Mouse (Mus musculus): ENCODE data around the gene Ppp1r17. TPM values are rescaled to one million over a fixed set of nuclear protein-coding genes. Genes with fewer than 3 reads are reported as not detected.

The Ppp1r17 gene
- polyA plus RNA-seq, 1 experiment from 2014 or later: 0.59 TPM

DNA sequence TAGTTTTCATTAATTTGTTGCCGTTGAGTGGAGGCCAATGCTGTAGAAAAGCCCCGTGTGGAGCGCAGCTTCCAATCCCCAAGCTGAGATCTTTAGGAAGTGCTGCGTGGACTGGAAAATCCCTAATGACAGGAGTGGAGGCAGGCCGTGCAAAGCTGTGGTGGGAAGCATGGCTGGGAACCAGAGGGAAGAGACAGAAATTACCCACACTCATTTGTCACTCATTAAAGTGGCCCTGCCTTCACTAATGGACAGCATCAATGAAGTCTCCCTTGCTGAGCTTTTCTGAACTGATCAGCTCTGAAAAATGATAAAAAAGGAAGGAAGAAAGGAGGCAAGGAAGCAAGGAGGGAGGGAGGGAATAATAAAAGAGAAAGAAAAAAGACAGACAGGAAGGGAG, 12.7 kb downstream of the Ppp1r17 start:
- Histone ChIP-seq H3K4me3 (ENCODE audit: low read depth, low read length) (no peak overlapping the region), H3K27me3 (ENCODE audit: control insufficient read depth, insufficient read depth, low read length) (no peaks in the 10 kb centered on the region), H3K9ac (replicated peaks; ENCODE audit: low read depth, low read length) (no peak overlapping the region), H3K9me3 (ENCODE audit: control insufficient read depth, low read depth, low read length) (no peaks in the 10 kb centered on the region), H3K4me1 (ENCODE audit: control insufficient read depth, insufficient read depth, low read length) (no peaks in the 10 kb centered on the region), H3K27ac (ENCODE audit: low read length) (no peak overlapping the region), H3K36me3 (ENCODE audit: control insufficient read depth, insufficient read depth, low read length) (no peaks in the 10 kb centered on the region), H3K4me2 (replicated peaks; ENCODE audit: low read depth, low read length) (no peak overlapping the region)
- ATAC-seq (ENCODE audit: insufficient number of reproducible peaks, insufficient read depth, low FRiP score, low read depth): no peak
- WGBS: 51% methylated on average over 5 of the region's 5 CpGs

DNA sequence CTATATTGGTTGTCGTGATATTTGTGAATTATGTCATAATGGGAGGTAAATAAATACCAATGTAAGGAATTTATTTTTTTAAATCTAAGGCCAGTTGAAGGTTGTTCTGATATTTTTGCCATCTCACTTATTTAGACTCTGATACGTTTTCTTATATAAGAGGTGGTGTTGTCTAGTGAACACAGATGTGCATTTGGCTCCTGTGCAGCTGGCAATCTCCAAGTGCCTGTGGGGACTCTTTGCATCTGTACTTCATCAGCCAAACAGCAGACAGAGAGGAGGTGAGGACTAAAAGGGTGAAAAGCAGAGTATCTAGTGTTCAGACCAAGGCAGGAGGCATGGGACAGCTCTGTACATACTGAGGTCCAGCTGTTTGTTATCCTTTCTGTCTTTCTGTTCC, 14.9 kb downstream of the Ppp1r17 start:
- Histone ChIP-seq H3K4me3 (ENCODE audit: low read depth, low read length) (no peak overlapping the region), H3K27me3 (ENCODE audit: control insufficient read depth, insufficient read depth, low read length) (no peaks in the 10 kb centered on the region), H3K9ac (replicated peaks; ENCODE audit: low read depth, low read length) (no peak overlapping the region), H3K36me3 (ENCODE audit: control insufficient read depth, insufficient read depth, low read length) (no peaks in the 10 kb centered on the region), H3K27ac (ENCODE audit: low read length) (no peak overlapping the region), H3K4me2 (replicated peaks; ENCODE audit: low read depth, low read length) (no peak overlapping the region), H3K4me1 (ENCODE audit: control insufficient read depth, insufficient read depth, low read length) (no peaks in the 10 kb centered on the region), H3K9me3 (ENCODE audit: control insufficient read depth, low read depth, low read length) (no peaks in the 10 kb centered on the region)
- no peak for ATAC-seq (ENCODE audit: insufficient number of reproducible peaks, insufficient read depth, low FRiP score, low read depth)
- 75% methylated on average over 2 of the region's 2 CpGs for WGBS

DNA sequence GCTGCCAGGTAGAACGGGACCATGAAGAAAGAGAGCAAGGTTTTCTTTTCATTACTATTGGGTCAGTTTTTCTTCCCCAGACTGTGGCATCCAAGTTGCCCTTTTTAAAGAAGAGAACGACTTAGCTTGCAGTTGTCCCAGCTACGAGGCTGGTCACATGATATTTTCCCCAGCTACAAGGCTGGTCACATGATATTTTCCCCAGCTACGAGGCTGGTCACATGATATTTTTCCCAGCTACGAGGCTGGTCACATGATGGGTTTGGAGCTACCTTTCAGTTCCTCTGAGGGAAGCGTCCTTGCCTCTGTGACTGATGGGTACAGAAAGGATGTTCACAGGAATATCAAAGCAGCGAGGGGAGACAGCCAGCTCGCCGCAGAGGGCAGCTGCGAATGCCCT, 17.8 kb downstream of the Ppp1r17 start:
- WGBS: 64% methylated on average over 10 of the region's 10 CpGs
- no peaks in the 10 kb centered on the region for H3K4me1 ChIP-seq (ENCODE audit: control insufficient read depth, insufficient read depth, low read length)
- H3K27ac ChIP-seq (ENCODE audit: low read length): no peak overlapping the region
- H3K36me3 ChIP-seq (ENCODE audit: control insufficient read depth, insufficient read depth, low read length): no peaks in the 10 kb centered on the region
- no peaks in the 10 kb centered on the region for H3K9me3 ChIP-seq (ENCODE audit: control insufficient read depth, low read depth, low read length)
- ATAC-seq (ENCODE audit: insufficient number of reproducible peaks, insufficient read depth, low FRiP score, low read depth): no peak
- no peak overlapping the region for H3K4me3 ChIP-seq (ENCODE audit: low read depth, low read length)
- H3K4me2 ChIP-seq (replicated peaks; ENCODE audit: low read depth, low read length): no peak overlapping the region
- no peaks in the 10 kb centered on the region for H3K27me3 ChIP-seq (ENCODE audit: control insufficient read depth, insufficient read depth, low read length)
- H3K9ac ChIP-seq (replicated peaks; ENCODE audit: low read depth, low read length): no peak overlapping the region

DNA sequence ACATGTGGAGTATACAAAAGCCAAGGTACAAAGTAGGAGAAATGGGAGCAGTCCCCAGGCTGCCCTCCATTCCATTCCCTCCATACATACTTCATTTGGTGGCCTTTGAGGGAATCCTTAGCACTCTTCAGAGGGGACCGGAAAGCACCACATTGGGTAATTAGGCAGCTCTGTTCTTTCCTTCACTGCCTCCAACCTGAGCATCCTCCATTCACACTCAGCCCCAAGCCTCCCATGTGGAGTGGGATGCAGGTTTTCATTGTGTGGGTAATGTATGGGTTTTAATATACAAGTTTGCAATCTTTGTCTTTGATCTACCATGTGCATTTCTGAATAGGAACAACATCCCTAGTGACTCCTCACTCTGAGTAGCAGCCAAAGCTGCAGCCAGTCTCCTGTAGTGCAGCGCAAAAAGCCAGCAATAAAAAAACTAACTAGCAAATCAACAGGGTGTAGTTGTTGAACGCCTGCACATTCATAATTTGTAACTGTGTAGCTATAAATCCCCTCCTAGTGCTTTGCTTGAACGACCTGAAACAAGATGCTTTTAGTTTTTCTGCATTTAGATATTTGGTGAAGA, 22.3 kb downstream of the Ppp1r17 start:
- Histone ChIP-seq H3K4me2 (replicated peaks; ENCODE audit: low read depth, low read length) (no peak overlapping the region), H3K36me3 (ENCODE audit: control insufficient read depth, insufficient read depth, low read length) (no peaks in the 10 kb centered on the region), H3K27me3 (ENCODE audit: control insufficient read depth, insufficient read depth, low read length) (no peaks in the 10 kb centered on the region), H3K4me1 (ENCODE audit: control insufficient read depth, insufficient read depth, low read length) (no peaks in the 10 kb centered on the region), H3K27ac (ENCODE audit: low read length) (no peak overlapping the region), H3K9ac (replicated peaks; ENCODE audit: low read depth, low read length) (no peak overlapping the region), H3K4me3 (ENCODE audit: low read depth, low read length) (no peak overlapping the region), H3K9me3 (ENCODE audit: control insufficient read depth, low read depth, low read length) (no peaks in the 10 kb centered on the region)
- 73% methylated on average over 4 of the region's 4 CpGs for WGBS
- ATAC-seq (ENCODE audit: insufficient number of reproducible peaks, insufficient read depth, low FRiP score, low read depth): no peak

DNA sequence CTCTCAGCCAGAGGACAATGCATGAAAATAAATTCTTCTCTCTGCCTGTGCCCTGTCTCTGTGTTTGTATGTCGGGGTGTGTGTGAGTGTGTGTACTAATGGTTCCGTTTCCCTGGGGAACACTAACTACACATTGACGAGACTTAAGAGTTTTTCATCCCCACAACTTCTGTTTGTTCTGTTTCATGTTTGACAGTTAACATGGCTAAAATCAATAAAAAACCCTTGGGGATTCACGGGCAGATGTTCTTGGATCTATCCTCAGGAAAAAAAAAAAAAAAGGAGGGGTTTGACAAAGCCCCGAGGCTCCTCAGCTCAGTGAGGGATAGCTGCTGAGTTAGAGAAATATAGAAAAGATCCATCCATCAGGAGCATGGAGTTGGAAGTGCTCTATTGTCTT, 27.0 kb downstream of the Ppp1r17 start:
- 63% methylated on average over 5 of the region's 5 CpGs for WGBS
- no peaks in the 10 kb centered on the region for H3K36me3 ChIP-seq (ENCODE audit: control insufficient read depth, insufficient read depth, low read length)
- no peak overlapping the region for H3K27ac ChIP-seq (ENCODE audit: low read length)
- no peak for ATAC-seq (ENCODE audit: insufficient number of reproducible peaks, insufficient read depth, low FRiP score, low read depth)
- H3K9me3 ChIP-seq (ENCODE audit: control insufficient read depth, low read depth, low read length): no peaks in the 10 kb centered on the region
- H3K9ac ChIP-seq (replicated peaks; ENCODE audit: low read depth, low read length): no peak overlapping the region
- H3K4me3 ChIP-seq (ENCODE audit: low read depth, low read length): no peak overlapping the region
- no peaks in the 10 kb centered on the region for H3K27me3 ChIP-seq (ENCODE audit: control insufficient read depth, insufficient read depth, low read length)
- H3K4me2 ChIP-seq (replicated peaks; ENCODE audit: low read depth, low read length): no peak overlapping the region
- H3K4me1 ChIP-seq (ENCODE audit: control insufficient read depth, insufficient read depth, low read length): no peaks in the 10 kb centered on the region

DNA sequence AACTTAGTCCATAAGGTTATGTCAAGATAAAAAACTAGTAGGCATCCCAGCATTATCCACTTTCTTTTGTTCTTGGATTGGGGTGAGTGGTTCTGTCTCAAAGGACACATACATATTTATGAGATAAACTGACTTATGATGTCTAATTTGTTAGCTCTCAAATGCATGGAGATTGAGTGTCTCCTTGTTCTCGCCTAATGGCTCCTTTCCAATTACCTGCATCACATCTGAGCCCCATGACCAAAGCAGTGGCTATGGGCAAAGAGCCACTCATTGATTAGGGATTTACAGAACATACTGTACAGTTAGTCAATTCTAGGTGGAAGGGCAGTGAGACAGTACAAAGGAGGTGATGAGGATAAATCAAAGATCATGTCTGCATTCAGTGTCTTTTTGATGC, 27.4 kb downstream of the Ppp1r17 start:
- no peak overlapping the region for H3K4me3 ChIP-seq (ENCODE audit: low read depth, low read length)
- no peaks in the 10 kb centered on the region for H3K36me3 ChIP-seq (ENCODE audit: control insufficient read depth, insufficient read depth, low read length)
- ATAC-seq (ENCODE audit: insufficient number of reproducible peaks, insufficient read depth, low FRiP score, low read depth): no peak
- 91% methylated on average over 1 of the region's 1 CpGs for WGBS
- H3K9me3 ChIP-seq (ENCODE audit: control insufficient read depth, low read depth, low read length): no peaks in the 10 kb centered on the region
- H3K27ac ChIP-seq (ENCODE audit: low read length): no peak overlapping the region
- no peaks in the 10 kb centered on the region for H3K27me3 ChIP-seq (ENCODE audit: control insufficient read depth, insufficient read depth, low read length)
- no peaks in the 10 kb centered on the region for H3K4me1 ChIP-seq (ENCODE audit: control insufficient read depth, insufficient read depth, low read length)
- no peak overlapping the region for H3K9ac ChIP-seq (replicated peaks; ENCODE audit: low read depth, low read length)
- H3K4me2 ChIP-seq (replicated peaks; ENCODE audit: low read depth, low read length): no peak overlapping the region

DNA sequence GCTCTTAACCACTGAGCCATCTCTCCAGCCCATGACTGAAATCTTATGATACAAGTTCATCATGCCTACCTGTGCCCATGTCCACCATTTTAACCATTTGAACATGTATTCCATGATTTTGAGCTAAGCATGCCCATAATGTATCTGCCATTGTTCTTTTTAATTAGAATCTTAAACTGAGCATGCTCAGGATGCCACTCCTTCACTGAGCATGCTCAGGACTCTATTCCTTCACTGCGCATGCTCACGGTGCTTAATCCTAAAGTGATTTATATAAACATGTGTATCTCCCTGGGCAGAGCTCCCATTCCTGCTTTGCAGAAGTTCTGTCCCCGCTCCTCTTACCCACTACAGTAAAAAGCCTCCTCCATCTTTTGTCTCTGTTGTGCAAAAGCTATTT, 31.3 kb downstream of the Ppp1r17 start:
- no peak overlapping the region for H3K9ac ChIP-seq (replicated peaks; ENCODE audit: low read depth, low read length)
- H3K4me1 ChIP-seq (ENCODE audit: control insufficient read depth, insufficient read depth, low read length): no peaks in the 10 kb centered on the region
- no peaks in the 10 kb centered on the region for H3K27me3 ChIP-seq (ENCODE audit: control insufficient read depth, insufficient read depth, low read length)
- no peaks in the 10 kb centered on the region for H3K9me3 ChIP-seq (ENCODE audit: control insufficient read depth, low read depth, low read length)
- WGBS: 79% methylated on average over 3 of the region's 3 CpGs
- H3K4me2 ChIP-seq (replicated peaks; ENCODE audit: low read depth, low read length): no peak overlapping the region
- H3K27ac ChIP-seq (ENCODE audit: low read length): no peak overlapping the region
- no peaks in the 10 kb centered on the region for H3K36me3 ChIP-seq (ENCODE audit: control insufficient read depth, insufficient read depth, low read length)
- no peak for ATAC-seq (ENCODE audit: insufficient number of reproducible peaks, insufficient read depth, low FRiP score, low read depth)
- H3K4me3 ChIP-seq (ENCODE audit: low read depth, low read length): no peak overlapping the region

DNA sequence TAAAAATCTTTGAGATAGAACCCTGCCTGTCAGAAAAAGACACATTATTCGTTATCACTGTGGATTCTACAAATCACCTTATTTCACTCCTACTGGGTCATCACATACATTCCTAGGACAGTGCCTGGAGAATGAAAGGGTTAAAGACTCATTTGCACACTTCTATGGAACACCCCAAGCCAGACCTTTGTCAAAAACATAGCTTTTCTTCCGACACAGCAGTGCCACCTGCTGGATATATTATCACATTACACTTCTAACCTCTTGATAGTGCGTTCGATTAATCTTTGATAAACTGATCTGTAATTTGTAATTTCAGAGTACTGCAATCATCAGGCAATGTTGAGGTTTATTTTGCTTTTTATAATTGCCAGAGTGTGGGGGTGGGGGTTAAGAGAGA, 31.8 kb downstream of the Ppp1r17 start:
- Histone ChIP-seq H3K36me3 (ENCODE audit: control insufficient read depth, insufficient read depth, low read length) (no peaks in the 10 kb centered on the region), H3K27ac (ENCODE audit: low read length) (no peak overlapping the region), H3K4me2 (replicated peaks; ENCODE audit: low read depth, low read length) (no peak overlapping the region), H3K9ac (replicated peaks; ENCODE audit: low read depth, low read length) (no peak overlapping the region), H3K4me3 (ENCODE audit: low read depth, low read length) (no peak overlapping the region), H3K27me3 (ENCODE audit: control insufficient read depth, insufficient read depth, low read length) (no peaks in the 10 kb centered on the region), H3K9me3 (ENCODE audit: control insufficient read depth, low read depth, low read length) (no peaks in the 10 kb centered on the region), H3K4me1 (ENCODE audit: control insufficient read depth, insufficient read depth, low read length) (no peaks in the 10 kb centered on the region)
- 27% methylated on average over 4 of the region's 4 CpGs for WGBS
- ATAC-seq (ENCODE audit: insufficient number of reproducible peaks, insufficient read depth, low FRiP score, low read depth): no peak

DNA sequence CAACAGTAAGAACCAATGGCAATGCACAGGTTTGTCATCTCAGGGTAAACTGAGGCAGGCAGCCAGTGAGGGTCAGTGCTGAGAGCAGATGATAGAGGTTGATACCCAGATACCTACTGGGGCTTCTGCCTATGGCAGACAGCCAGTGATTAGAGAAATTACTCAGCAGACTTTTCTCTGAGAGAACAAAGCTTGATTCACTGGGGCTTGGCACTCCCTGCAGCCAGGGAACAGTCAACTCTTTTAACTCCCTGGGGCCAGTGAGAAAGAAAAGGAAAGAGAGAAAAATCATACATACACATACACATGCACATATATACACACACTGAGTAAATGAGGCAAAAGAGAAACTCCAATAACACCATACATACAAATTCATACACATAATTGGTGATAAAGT, 46.4 kb downstream of the Ppp1r17 start:
- Histone ChIP-seq H3K9ac (replicated peaks; ENCODE audit: low read depth, low read length) (no peak overlapping the region), H3K4me2 (replicated peaks; ENCODE audit: low read depth, low read length) (no peak overlapping the region), H3K27me3 (ENCODE audit: control insufficient read depth, insufficient read depth, low read length) (no peaks in the 10 kb centered on the region), H3K4me3 (ENCODE audit: low read depth, low read length) (no peak overlapping the region), H3K9me3 (ENCODE audit: control insufficient read depth, low read depth, low read length) (no peaks in the 10 kb centered on the region), H3K36me3 (ENCODE audit: control insufficient read depth, insufficient read depth, low read length) (no peaks in the 10 kb centered on the region), H3K4me1 (ENCODE audit: control insufficient read depth, insufficient read depth, low read length) (no peaks in the 10 kb centered on the region), H3K27ac (ENCODE audit: low read length) (no peak overlapping the region)
- ATAC-seq (ENCODE audit: insufficient number of reproducible peaks, insufficient read depth, low FRiP score, low read depth): no peak

All from stomach, embryonic 14.5 days (tissue).